Mouse (Mus musculus): ENCODE data around the gene Phox2a. TPM values are rescaled to one million over a fixed set of nuclear protein-coding genes. Genes with fewer than 3 reads are reported as not detected.

Phox2a gene
- polyA plus RNA-seq (2015; fragmentation: Nextera tagmentation; extraction: Ambion mirVana): 0.11 and 0.32 TPM in 2 replicates

- Histone ChIP-seq H3K4me3 (peak within 1 kb of the TSS; percentile 47), H3K9ac (peak within 1 kb of the TSS; percentile 68), H3K27ac (replicated peaks) (no peak within 1 kb of the TSS), H3K4me1 (peaks cover 39% of the 10 kb centered on the region), H3K36me3 (peaks cover 3% of the 10 kb centered on the region; the same call in 1 of the 2 replicates), H3K27me3 (replicated peaks) (peaks cover 64% of the 10 kb centered on the region), H3K4me2 (peak within 1 kb of the TSS; percentile 68), H3K9me3 (0 out of 2 replicates have a peak, but pooled peaks cover 3% of the 10 kb centered on the region)
- 1% methylated on average over 43 of the region's 45 CpGs for WGBS
- no peak for ATAC-seq (ENCODE audit: extremely low read depth, insufficient number of reproducible peaks, low FRiP score, low TSS enrichment)
Measured at GRCm38 (mm10) chr7:101817861-101818401, at the start of gene Phox2a. Gene Phox2a (plus strand): TSS chr7:101818313.

GRCm38 (mm10) chr7:101770051-101770450, 48.1 kb upstream of the Phox2a start:
- WGBS: 70% methylated on average over 7 of the region's 7 CpGs
- H3K36me3 ChIP-seq: peaks cover 13% of the 10 kb centered on the region
- no peaks in the 10 kb centered on the region for H3K9me3 ChIP-seq
- ATAC-seq (ENCODE audit: extremely low read depth, insufficient number of reproducible peaks, low FRiP score, low TSS enrichment): no peak
- peaks cover 41% of the 10 kb centered on the region for H3K4me1 ChIP-seq
- no peak overlapping the region for H3K27ac ChIP-seq (replicated peaks)
- H3K4me2 ChIP-seq: no peak overlapping the region
- H3K4me3 ChIP-seq: no peak overlapping the region
- no peak overlapping the region for H3K9ac ChIP-seq
- H3K27me3 ChIP-seq (replicated peaks): no peaks in the 10 kb centered on the region

DNA sequence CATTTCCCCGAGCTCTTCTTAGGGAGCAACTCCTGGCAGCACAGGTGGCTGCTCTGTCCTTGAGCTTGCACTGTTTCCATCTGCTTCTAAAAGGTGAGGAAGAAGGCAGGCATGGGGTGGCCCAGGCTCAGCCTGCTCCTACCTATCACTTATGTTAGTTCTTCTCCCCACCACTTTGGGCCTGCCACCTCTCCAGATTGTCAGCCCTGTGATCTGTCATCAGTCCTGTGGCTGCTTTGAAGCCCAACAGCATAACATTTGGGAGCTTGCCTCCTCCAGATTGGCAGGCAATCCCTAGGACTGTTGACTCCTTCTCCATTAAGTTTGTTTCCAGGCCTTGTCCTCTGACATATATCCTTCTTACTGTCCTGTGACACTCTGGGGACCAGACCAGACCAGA, 46.5 kb upstream of the Phox2a start:
- Histone ChIP-seq H3K4me2 (no peak overlapping the region), H3K4me1 (peaks cover 41% of the 10 kb centered on the region), H3K36me3 (peaks cover 7% of the 10 kb centered on the region), H3K27ac (replicated peaks) (peak overlapping the region; percentile 39; the same call in 1 of the 2 replicates), H3K4me3 (no peak overlapping the region), H3K9me3 (no peaks in the 10 kb centered on the region), H3K9ac (0 out of 2 replicates have a peak overlapping the region, but pooled peaks have one; percentile 19), H3K27me3 (replicated peaks) (no peaks in the 10 kb centered on the region)
- WGBS: 51% methylated on average over 1 of the region's 1 CpGs
- no peak for ATAC-seq (ENCODE audit: extremely low read depth, insufficient number of reproducible peaks, low FRiP score, low TSS enrichment)

DNA sequence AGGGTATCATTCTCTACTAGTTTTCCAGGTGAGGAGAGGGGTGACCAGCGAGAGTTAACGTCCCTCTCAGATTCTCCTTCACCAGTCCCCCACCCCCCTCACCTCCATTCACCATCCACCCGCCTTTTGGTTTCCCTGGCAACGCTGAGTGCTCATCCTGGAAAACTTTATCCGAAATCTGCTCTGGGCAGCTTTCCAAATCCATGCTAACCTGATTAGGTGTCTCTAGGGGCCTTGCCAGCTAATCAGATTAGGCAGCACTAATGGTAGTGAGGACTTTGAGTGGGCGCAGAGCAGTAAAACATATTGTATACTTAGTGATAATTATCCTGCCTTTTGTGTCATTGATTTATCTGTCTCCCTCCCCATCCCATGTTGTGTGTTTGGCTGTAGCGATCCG, 45.4 kb upstream of the Phox2a start:
- peaks cover 34% of the 10 kb centered on the region for H3K4me1 ChIP-seq
- H3K27ac ChIP-seq (replicated peaks): no peak overlapping the region
- peaks cover 7% of the 10 kb centered on the region for H3K36me3 ChIP-seq
- ATAC-seq (ENCODE audit: extremely low read depth, insufficient number of reproducible peaks, low FRiP score, low TSS enrichment): no peak
- no peak overlapping the region for H3K4me3 ChIP-seq
- H3K9ac ChIP-seq: no peak overlapping the region
- WGBS: 58% methylated on average over 8 of the region's 8 CpGs
- no peak overlapping the region for H3K4me2 ChIP-seq
- no peaks in the 10 kb centered on the region for H3K9me3 ChIP-seq
- no peaks in the 10 kb centered on the region for H3K27me3 ChIP-seq (replicated peaks)

DNA sequence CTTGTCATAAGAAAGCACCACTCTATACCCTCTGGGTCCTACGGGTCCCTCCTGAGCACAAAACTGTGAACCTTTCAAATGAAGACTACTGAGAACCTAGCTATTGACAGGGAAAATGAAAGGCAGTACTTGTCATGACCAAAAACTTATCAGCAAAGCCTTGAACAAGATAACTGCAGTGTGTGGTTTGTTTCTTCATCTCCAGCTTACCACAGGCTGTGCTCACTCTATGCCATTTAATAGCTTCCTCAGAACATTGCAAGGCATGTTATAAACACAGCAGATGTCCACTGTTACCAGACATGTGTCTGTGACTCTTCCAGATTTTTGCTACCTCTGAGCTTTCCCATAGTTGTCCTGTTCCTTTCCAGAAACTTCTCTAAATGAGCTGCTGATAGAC, 41.1 kb upstream of the Phox2a start:
- Histone ChIP-seq H3K27me3 (replicated peaks) (no peaks in the 10 kb centered on the region), H3K4me3 (no peak overlapping the region), H3K36me3 (peaks cover 34% of the 10 kb centered on the region), H3K9ac (no peak overlapping the region), H3K4me2 (no peak overlapping the region), H3K9me3 (no peaks in the 10 kb centered on the region), H3K4me1 (peaks cover 9% of the 10 kb centered on the region), H3K27ac (replicated peaks) (no peak overlapping the region)
- WGBS: 81% methylated on average over 1 of the region's 1 CpGs
- no peak for ATAC-seq (ENCODE audit: extremely low read depth, insufficient number of reproducible peaks, low FRiP score, low TSS enrichment)

GRCm38 (mm10) chr7:101820295-101821030, 2.4 kb downstream of the Phox2a start:
- Histone ChIP-seq H3K9me3 (no peaks in the 10 kb centered on the region), H3K4me2 (peak overlapping the region; percentile 96), H3K27ac (replicated peaks) (no peak overlapping the region), H3K4me3 (peak overlapping the region; percentile 63), H3K36me3 (peaks cover 28% of the 10 kb centered on the region), H3K9ac (peak overlapping the region; percentile 70), H3K27me3 (replicated peaks) (peaks cover 62% of the 10 kb centered on the region), H3K4me1 (peaks cover 48% of the 10 kb centered on the region)
- WGBS: 3% methylated on average over 35 of the region's 35 CpGs
- no peak for ATAC-seq (ENCODE audit: extremely low read depth, insufficient number of reproducible peaks, low FRiP score, low TSS enrichment)

- H3K27me3 ChIP-seq (replicated peaks): peaks cover 52% of the 10 kb centered on the region
- ATAC-seq (ENCODE audit: extremely low read depth, insufficient number of reproducible peaks, low FRiP score, low TSS enrichment): peak; percentile 75; the same call in 1 of the 2 replicates
- H3K9me3 ChIP-seq: no peaks in the 10 kb centered on the region
- under 1% methylated on average over 71 of the region's 71 CpGs for WGBS
- H3K36me3 ChIP-seq: peaks cover 42% of the 10 kb centered on the region
- H3K27ac ChIP-seq (replicated peaks): peak overlapping the region; percentile 78
- peak overlapping the region; percentile 63 for H3K4me3 ChIP-seq
- H3K4me1 ChIP-seq: peaks cover 48% of the 10 kb centered on the region
- H3K9ac ChIP-seq: peak overlapping the region; percentile 89
- peak overlapping the region; percentile 96 for H3K4me2 ChIP-seq
Measured at GRCm38 (mm10) chr7:101821571-101822501, 3.7 kb downstream of the Phox2a start.

DNA sequence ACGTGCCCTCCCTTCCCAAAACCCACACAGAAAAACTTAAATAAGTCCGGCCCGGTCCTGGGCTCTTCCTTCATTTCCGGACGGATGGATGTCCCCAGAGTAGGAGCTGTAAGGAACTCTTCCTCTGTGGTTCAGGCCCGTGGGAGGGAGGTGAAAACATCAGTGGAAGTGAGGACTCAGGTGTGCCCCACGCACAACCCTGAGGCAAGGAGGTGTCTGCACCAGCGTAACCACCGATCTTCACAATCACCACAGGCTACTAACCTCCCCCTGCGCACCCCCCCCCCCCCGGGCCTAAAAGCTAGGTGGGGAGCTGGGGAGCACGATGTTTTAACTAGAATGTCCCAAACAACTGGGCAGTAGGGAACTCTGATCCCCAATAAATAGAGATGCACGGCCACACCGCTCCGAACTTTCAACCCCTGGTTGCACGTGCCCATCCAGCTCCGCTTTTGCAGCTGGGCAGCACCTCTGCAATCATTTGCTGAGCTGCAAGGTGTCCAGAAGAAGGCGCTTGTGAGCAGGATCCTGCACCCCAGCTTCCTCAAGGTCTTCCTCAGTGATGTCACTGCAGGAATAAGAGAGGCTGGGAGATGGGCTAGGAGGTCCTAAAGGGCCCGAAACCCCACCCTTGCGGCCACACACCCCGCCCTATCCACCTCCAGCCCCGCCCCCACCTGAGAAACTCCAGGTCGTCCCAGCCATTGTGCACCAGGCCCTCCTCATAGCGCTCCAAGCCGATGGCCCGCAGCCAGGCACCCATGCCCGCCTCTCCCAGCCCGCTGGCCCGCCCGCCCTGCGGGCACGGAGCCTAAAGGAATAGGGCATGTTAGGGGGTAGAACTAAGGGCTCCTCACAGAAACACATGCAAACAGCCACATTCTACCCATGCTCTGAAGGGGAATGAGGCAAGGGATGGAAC, 5.0 kb downstream of the Phox2a start:
- no peak for ATAC-seq (ENCODE audit: extremely low read depth, insufficient number of reproducible peaks, low FRiP score, low TSS enrichment)
- Histone ChIP-seq H3K4me3 (no peak overlapping the region), H3K27ac (replicated peaks) (peak overlapping the region; percentile 78; the same call in 1 of the 2 replicates), H3K4me2 (peak overlapping the region; percentile 96; the same call in 1 of the 2 replicates), H3K9ac (peak overlapping the region; percentile 44; the same call in 1 of the 2 replicates), H3K27me3 (replicated peaks) (peaks cover 39% of the 10 kb centered on the region), H3K9me3 (no peaks in the 10 kb centered on the region), H3K36me3 (peaks cover 55% of the 10 kb centered on the region), H3K4me1 (peaks cover 44% of the 10 kb centered on the region)
- WGBS: 38% methylated on average over 32 of the region's 32 CpGs

GRCm38 (mm10) chr7:101823758-101824630, 5.9 kb downstream of the Phox2a start:
- no peak for ATAC-seq (ENCODE audit: extremely low read depth, insufficient number of reproducible peaks, low FRiP score, low TSS enrichment)
- Histone ChIP-seq H3K4me3 (no peak overlapping the region), H3K36me3 (peaks cover 64% of the 10 kb centered on the region), H3K9me3 (no peaks in the 10 kb centered on the region), H3K27ac (replicated peaks) (no peak overlapping the region), H3K4me2 (no peak overlapping the region), H3K9ac (peak overlapping the region; percentile 44; the same call in 1 of the 2 replicates), H3K27me3 (replicated peaks) (peaks cover 30% of the 10 kb centered on the region), H3K4me1 (peaks cover 38% of the 10 kb centered on the region)
- WGBS: 79% methylated on average over 18 of the region's 18 CpGs

DNA sequence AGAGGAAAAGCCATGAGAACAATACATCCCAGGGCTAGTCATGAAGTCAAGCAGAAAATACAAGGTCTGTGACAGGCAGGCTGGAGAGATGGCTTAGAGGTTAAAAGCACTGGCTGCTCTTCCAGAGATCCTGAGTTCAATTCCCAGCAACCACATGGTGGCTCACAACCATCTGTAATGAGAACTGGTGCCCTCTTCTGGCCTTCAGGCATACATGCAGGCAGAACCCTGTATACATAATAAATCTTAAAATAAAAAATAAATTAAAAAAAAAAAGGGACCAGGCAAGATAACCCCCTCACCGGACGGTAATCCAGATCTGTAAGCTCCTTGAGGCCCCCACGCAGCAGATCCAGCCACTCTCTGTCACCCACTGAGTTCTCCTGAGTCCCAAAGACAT, 12.3 kb downstream of the Phox2a start:
- Histone ChIP-seq H3K4me2 (no peak overlapping the region), H3K9me3 (no peaks in the 10 kb centered on the region), H3K4me1 (peaks cover 22% of the 10 kb centered on the region), H3K27me3 (replicated peaks) (no peaks in the 10 kb centered on the region), H3K4me3 (no peak overlapping the region), H3K9ac (no peak overlapping the region), H3K36me3 (peaks cover 96% of the 10 kb centered on the region), H3K27ac (replicated peaks) (no peak overlapping the region)
- 87% methylated on average over 3 of the region's 3 CpGs for WGBS
- no peak for ATAC-seq (ENCODE audit: extremely low read depth, insufficient number of reproducible peaks, low FRiP score, low TSS enrichment)
